Mouse (Mus musculus) brain, adult 2 months (tissue): ENCODE data around the gene Tcaf3.

ENCODE experiments used
- DNase-seq: peaks from one replicate; pipeline ENCODE4 v3.0.0; 2011; ENCODE audit warnings: low read depth, low spot score

Gene Tcaf3

DNA sequence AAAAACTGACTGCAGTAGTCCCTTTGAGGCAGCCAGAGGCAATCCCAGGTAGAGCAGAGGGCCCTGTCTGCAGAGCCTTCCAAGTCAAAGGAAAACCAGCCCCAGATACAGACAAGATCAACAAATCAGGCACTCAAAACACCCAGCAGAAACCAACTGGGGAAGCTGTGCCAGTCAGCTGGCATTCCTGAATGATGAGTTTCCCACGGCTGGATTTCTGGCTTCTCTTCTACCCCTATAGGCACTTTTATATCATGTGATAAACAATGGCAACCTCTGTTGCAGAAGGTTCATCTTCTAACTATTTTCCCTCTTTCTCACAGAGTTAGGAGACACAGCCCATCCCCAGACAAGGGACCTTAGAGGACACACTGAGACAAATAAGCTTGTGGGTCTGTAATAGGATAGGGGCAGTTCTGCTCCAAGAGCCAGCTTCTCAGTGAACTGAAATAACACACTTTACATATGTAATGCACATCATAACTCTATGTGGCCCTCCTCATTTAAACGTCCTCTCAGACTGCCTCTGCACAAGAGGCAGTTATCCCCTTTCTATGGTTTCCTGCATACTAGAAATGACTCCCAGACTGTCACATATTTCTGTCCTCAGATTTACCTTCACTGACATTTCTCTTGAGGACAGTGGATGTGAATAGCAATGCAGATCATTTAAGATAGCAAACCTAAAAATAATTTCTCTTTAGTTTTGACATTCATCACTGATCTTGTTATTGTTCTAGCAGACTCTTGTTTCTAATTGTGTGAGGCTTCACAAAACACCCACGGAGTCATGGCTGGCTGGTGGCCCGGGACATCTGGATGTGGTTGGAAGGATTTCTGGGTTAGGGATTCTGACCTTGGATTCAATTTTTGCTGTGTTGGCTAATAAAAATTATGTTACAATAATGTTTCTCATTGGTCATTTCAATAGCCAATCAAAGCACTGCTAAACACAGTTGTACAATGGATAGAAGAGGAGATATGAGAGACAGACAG is 55.2 kb downstream of the Tcaf3 start:
- peak; percentile 35 for DNase-seq

DNA sequence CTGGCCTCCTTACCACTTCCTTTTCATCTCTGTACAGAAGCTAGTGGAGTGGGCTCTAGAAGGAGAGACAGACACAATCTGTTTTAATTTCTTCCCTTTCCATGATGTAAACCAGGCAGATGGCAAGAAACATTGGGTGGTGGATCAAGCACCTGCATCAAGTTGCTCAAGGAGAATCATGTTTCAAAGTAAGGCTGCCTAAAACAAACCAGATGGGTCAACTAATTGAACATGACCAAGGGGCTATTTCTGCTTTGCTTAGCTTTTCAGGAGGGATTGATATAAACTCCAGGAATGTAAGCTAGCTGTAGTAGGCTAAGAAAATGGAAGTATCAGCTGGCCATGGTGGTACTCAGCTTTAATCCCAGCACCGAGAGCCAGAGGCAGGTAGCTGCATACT is 56.8 kb downstream of the Tcaf3 start:
- no peak for DNase-seq

DNA sequence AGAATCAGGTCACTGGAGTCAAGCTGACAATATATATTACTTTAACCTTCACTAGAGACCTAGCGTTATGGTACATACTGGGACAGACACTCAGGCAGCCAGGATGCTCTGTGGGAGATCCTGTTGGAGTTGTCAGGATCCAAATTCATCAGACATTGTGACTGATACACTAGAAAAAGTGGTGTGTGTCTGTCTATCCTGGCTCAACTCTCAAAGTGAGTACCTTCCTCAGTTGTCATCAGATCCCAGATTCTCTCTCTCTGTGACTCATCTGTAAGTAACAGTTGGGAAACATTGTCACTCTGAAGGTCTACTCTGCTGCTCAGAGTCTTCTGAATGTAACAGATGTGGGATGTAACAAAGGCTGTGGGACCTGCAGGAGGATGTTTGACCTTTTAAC is 57.8 kb downstream of the Tcaf3 start:
- DNase-seq: no peak
